Mouse (Mus musculus): ENCODE measurements around the gene Atp5j. TPM values are rescaled to one million over a fixed set of nuclear protein-coding genes. Genes with fewer than 3 reads are reported as not detected.

Gene Atp5j
- 749 and 863 TPM in 2 replicates for polyA plus RNA-seq (2014; fragmentation: Nextera tagmentation; extraction: Ambion mirVana)

DNA sequence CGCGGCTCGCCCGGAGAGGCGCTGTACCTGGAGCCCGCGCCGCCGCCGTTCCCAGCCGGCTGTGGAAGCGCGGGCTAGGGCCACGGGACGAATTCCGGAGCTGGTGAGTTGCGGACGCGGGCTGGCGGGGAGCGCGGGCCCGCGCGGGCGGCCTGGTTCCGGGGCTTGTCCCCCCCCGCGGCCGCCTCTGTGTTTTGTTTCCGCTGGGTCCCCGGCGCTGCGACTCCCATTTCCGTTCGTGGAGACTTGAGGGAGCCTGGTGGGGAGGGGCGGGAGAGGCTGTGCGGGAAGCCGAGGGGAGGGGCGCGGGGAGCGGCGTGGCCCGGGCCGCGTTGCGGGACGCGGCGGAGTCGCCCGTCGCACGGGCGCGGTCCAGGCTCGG is at the start of gene Atp5j:
TSS of gene Atp5j (minus strand) at position 185 of the 382 bp plus-strand sequence.
- Histone ChIP-seq H3K27me3 (ENCODE audit: control insufficient read depth, insufficient read depth, low read length) (no peaks in the 10 kb centered on the region), H3K4me2 (ENCODE audit: low read depth, low read length) (peak within 1 kb of the TSS; percentile 53), H3K4me1 (ENCODE audit: control insufficient read depth, insufficient read depth, low read length) (peaks cover 12% of the 10 kb centered on the region; the same call in 1 of the 2 replicates), H3K4me3 (ENCODE audit: low read depth, low read length) (peak within 1 kb of the TSS; percentile 86), H3K9me3 (ENCODE audit: control insufficient read depth, low read length) (no peaks in the 10 kb centered on the region), H3K9ac (replicated peaks; ENCODE audit: low read depth, low read length) (peak within 1 kb of the TSS; percentile 83), H3K27ac (ENCODE audit: low read depth, low read length) (peak within 1 kb of the TSS; percentile 91), H3K36me3 (ENCODE audit: control insufficient read depth, insufficient read depth, low read length) (peaks cover 14% of the 10 kb centered on the region)
- ATAC-seq (ENCODE audit: low read depth): peak; percentile 77
- WGBS: under 1% methylated on average over 51 of the region's 57 CpGs

- H3K27me3 ChIP-seq (ENCODE audit: control insufficient read depth, insufficient read depth, low read length): no peaks in the 10 kb centered on the region
- 86% methylated on average over 8 of the region's 8 CpGs for WGBS
- ATAC-seq (ENCODE audit: low read depth): no peak
These were observed 49.1 kb upstream of the Atp5j start for GRCm38 (mm10) chr16:84884572-84884971.

DNA sequence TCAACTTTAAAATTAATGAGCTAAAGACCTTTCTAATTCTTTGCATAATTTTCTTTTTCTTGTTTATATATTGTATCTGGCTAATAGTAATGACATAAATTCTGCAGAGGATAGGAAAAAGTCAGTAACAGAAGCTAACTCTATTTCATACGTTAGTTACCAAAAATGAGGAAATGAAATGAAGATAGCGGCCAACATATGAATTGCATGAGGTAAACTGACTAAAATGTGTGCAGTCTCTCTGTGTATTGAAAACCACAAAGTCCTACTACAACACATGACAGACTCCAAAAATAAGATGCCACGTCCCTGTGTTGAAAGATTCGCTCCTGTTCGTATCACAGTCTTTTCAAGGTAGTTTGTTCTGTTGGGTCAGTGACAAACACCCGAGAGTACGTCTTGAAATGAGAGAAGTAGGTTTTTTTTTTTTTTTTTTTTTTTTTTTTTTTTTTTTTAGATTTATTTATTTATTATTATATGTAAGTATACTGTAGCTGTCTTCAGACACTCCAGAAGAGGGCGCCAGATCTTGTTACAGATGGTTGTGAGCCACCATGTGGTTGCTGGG is 46.4 kb upstream of the Atp5j start:
- Histone ChIP-seq H3K9me3 (ENCODE audit: control insufficient read depth, low read length) (no peaks in the 10 kb centered on the region), H3K27me3 (ENCODE audit: control insufficient read depth, insufficient read depth, low read length) (no peaks in the 10 kb centered on the region), H3K4me3 (ENCODE audit: low read depth, low read length) (no peak overlapping the region), H3K36me3 (ENCODE audit: control insufficient read depth, insufficient read depth, low read length) (no peaks in the 10 kb centered on the region), H3K4me2 (ENCODE audit: low read depth, low read length) (no peak overlapping the region), H3K27ac (ENCODE audit: low read depth, low read length) (no peak overlapping the region), H3K9ac (replicated peaks; ENCODE audit: low read depth, low read length) (no peak overlapping the region), H3K4me1 (ENCODE audit: control insufficient read depth, insufficient read depth, low read length) (no peaks in the 10 kb centered on the region)
- 92% methylated on average over 8 of the region's 8 CpGs for WGBS
- no peak for ATAC-seq (ENCODE audit: low read depth)

More at GRCm38 (mm10) chr16:84884572-84884971, 49.1 kb upstream of the Atp5j start:
- Histone ChIP-seq H3K9me3 (ENCODE audit: control insufficient read depth, low read length) (no peaks in the 10 kb centered on the region), H3K36me3 (ENCODE audit: control insufficient read depth, insufficient read depth, low read length) (no peaks in the 10 kb centered on the region), H3K27ac (ENCODE audit: low read depth, low read length) (no peak overlapping the region), H3K9ac (replicated peaks; ENCODE audit: low read depth, low read length) (no peak overlapping the region), H3K4me3 (ENCODE audit: low read depth, low read length) (no peak overlapping the region), H3K4me2 (ENCODE audit: low read depth, low read length) (no peak overlapping the region), H3K4me1 (ENCODE audit: control insufficient read depth, insufficient read depth, low read length) (no peaks in the 10 kb centered on the region)

DNA sequence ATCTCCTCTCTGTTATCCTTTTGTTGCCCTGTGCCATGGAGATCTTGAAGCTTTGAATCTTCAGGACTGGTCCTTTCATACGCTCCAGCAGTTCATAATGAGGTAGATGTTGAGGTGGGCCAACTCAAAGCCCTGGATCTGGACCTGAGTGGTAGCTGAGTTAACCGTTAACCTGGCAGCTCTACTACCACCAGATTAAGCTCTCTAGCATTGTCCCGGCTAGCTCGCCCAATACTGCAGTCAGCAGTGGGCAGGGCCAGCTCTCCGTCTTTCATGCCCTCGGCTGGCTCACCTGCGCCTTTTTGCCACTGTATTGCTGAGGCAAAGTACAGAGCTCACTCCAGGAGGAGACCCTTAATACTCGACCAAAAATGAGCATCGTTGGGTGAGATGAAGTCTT is 45.7 kb upstream of the Atp5j start:
- H3K9me3 ChIP-seq (ENCODE audit: control insufficient read depth, low read length): no peaks in the 10 kb centered on the region
- H3K4me3 ChIP-seq (ENCODE audit: low read depth, low read length): no peak overlapping the region
- H3K27me3 ChIP-seq (ENCODE audit: control insufficient read depth, insufficient read depth, low read length): no peaks in the 10 kb centered on the region
- H3K4me2 ChIP-seq (ENCODE audit: low read depth, low read length): no peak overlapping the region
- H3K27ac ChIP-seq (ENCODE audit: low read depth, low read length): no peak overlapping the region
- H3K9ac ChIP-seq (replicated peaks; ENCODE audit: low read depth, low read length): no peak overlapping the region
- ATAC-seq (ENCODE audit: low read depth): no peak
- 0 out of 2 replicates have a peak, but pooled peaks cover 2% of the 10 kb centered on the region for H3K4me1 ChIP-seq (ENCODE audit: control insufficient read depth, insufficient read depth, low read length)
- 90% methylated on average over 9 of the region's 9 CpGs for WGBS
- H3K36me3 ChIP-seq (ENCODE audit: control insufficient read depth, insufficient read depth, low read length): no peaks in the 10 kb centered on the region

GRCm38 (mm10) chr16:84879146-84879545 is 43.7 kb upstream of the Atp5j start:
- Histone ChIP-seq H3K9ac (replicated peaks; ENCODE audit: low read depth, low read length) (no peak overlapping the region), H3K27me3 (ENCODE audit: control insufficient read depth, insufficient read depth, low read length) (no peaks in the 10 kb centered on the region), H3K4me3 (ENCODE audit: low read depth, low read length) (no peak overlapping the region)

DNA sequence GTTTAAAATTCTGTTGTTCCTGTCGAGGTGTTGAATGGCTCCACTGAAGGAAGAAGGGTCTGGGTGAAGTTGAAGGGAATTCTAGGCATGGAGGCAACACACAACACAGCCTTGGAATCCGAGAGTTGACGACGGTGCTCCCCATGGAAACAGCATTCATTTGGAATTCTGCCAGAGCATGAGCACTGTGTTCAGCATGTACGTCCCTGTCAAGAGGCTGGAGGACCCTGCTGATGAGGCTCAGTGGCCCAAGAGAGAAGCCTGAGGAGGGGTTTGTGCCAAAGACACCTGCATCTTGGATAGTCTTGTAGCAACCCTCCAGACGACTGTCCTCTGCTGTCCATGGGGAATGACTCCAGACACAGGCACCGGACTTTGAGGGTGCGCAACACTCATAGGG is 40.7 kb upstream of the Atp5j start:
- WGBS: 44% methylated on average over 8 of the region's 8 CpGs
- Histone ChIP-seq H3K27me3 (ENCODE audit: control insufficient read depth, insufficient read depth, low read length) (no peaks in the 10 kb centered on the region), H3K9me3 (ENCODE audit: control insufficient read depth, low read length) (no peaks in the 10 kb centered on the region), H3K4me2 (ENCODE audit: low read depth, low read length) (no peak overlapping the region), H3K4me1 (ENCODE audit: control insufficient read depth, insufficient read depth, low read length) (0 out of 2 replicates have a peak, but pooled peaks cover 7% of the 10 kb centered on the region), H3K36me3 (ENCODE audit: control insufficient read depth, insufficient read depth, low read length) (no peaks in the 10 kb centered on the region), H3K27ac (ENCODE audit: low read depth, low read length) (no peak overlapping the region), H3K4me3 (ENCODE audit: low read depth, low read length) (no peak overlapping the region), H3K9ac (replicated peaks; ENCODE audit: low read depth, low read length) (no peak overlapping the region)
- ATAC-seq (ENCODE audit: low read depth): no peak

More at GRCm38 (mm10) chr16:84879146-84879545, 43.7 kb upstream of the Atp5j start:
- H3K27ac ChIP-seq (ENCODE audit: low read depth, low read length): no peak overlapping the region
- H3K9me3 ChIP-seq (ENCODE audit: control insufficient read depth, low read length): no peaks in the 10 kb centered on the region
- no peak overlapping the region for H3K4me2 ChIP-seq (ENCODE audit: low read depth, low read length)
- WGBS: 26% methylated on average over 5 of the region's 5 CpGs
- H3K4me1 ChIP-seq (ENCODE audit: control insufficient read depth, insufficient read depth, low read length): 0 out of 2 replicates have a peak, but pooled peaks cover 7% of the 10 kb centered on the region
- no peak for ATAC-seq (ENCODE audit: low read depth)
- H3K36me3 ChIP-seq (ENCODE audit: control insufficient read depth, insufficient read depth, low read length): no peaks in the 10 kb centered on the region

DNA sequence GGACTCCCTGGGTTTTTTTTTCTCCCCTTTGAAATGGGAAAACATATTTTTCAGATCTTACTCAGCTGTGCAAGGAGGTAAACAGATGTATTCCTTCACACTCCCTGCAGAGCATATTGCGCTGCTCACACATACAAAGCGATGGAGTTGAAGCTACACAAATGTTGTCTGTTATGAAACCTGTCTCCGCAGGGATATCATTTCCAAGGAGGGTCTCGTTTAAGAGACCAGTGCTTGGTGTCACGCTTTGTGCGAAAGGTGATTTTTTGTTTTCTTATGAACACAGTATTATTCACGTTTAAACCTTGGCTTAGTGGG is 40.3 kb upstream of the Atp5j start:
- WGBS: 86% methylated on average over 7 of the region's 7 CpGs

GRCm38 (mm10) chr16:84875012-84875717 is 39.7 kb upstream of the Atp5j start:
- no peak for ATAC-seq (ENCODE audit: low read depth)
- Histone ChIP-seq H3K27ac (ENCODE audit: low read depth, low read length) (no peak overlapping the region), H3K4me3 (ENCODE audit: low read depth, low read length) (no peak overlapping the region), H3K27me3 (ENCODE audit: control insufficient read depth, insufficient read depth, low read length) (no peaks in the 10 kb centered on the region), H3K4me1 (ENCODE audit: control insufficient read depth, insufficient read depth, low read length) (0 out of 2 replicates have a peak, but pooled peaks cover 7% of the 10 kb centered on the region), H3K9ac (replicated peaks; ENCODE audit: low read depth, low read length) (no peak overlapping the region), H3K36me3 (ENCODE audit: control insufficient read depth, insufficient read depth, low read length) (no peaks in the 10 kb centered on the region), H3K9me3 (ENCODE audit: control insufficient read depth, low read length) (no peaks in the 10 kb centered on the region), H3K4me2 (ENCODE audit: low read depth, low read length) (no peak overlapping the region)
- 82% methylated on average over 24 of the region's 24 CpGs for WGBS

More for the DNA sequence above, 40.3 kb upstream of the Atp5j start:
- no peak overlapping the region for H3K9ac ChIP-seq (replicated peaks; ENCODE audit: low read depth, low read length)
- H3K4me2 ChIP-seq (ENCODE audit: low read depth, low read length): no peak overlapping the region
- H3K36me3 ChIP-seq (ENCODE audit: control insufficient read depth, insufficient read depth, low read length): no peaks in the 10 kb centered on the region
- no peak for ATAC-seq (ENCODE audit: low read depth)
- 0 out of 2 replicates have a peak, but pooled peaks cover 7% of the 10 kb centered on the region for H3K4me1 ChIP-seq (ENCODE audit: control insufficient read depth, insufficient read depth, low read length)
- no peaks in the 10 kb centered on the region for H3K9me3 ChIP-seq (ENCODE audit: control insufficient read depth, low read length)
- H3K4me3 ChIP-seq (ENCODE audit: low read depth, low read length): no peak overlapping the region
- no peak overlapping the region for H3K27ac ChIP-seq (ENCODE audit: low read depth, low read length)
- no peaks in the 10 kb centered on the region for H3K27me3 ChIP-seq (ENCODE audit: control insufficient read depth, insufficient read depth, low read length)

DNA sequence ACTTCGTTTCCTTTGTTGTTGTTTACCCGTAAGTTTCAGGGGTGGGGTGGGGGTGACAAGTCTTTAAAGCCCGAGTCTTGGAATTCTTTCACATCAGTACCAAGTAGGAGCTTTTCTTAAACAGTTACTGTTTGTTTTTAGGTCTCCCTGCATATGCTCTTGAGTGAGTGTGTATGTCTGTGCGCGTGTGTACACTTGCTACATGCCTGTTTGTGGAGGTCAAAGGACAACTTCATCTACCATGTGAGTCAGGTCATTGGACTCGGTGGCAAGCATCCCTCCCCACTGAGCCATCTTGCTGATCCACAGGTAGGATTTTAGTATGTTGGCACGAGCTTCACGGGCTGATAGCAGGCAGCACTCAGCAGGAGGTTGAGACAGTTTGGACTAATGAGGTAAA is 38.4 kb upstream of the Atp5j start:
- 83% methylated on average over 8 of the region's 8 CpGs for WGBS
- Histone ChIP-seq H3K4me2 (ENCODE audit: low read depth, low read length) (no peak overlapping the region), H3K27me3 (ENCODE audit: control insufficient read depth, insufficient read depth, low read length) (no peaks in the 10 kb centered on the region), H3K9me3 (ENCODE audit: control insufficient read depth, low read length) (no peaks in the 10 kb centered on the region), H3K27ac (ENCODE audit: low read depth, low read length) (no peak overlapping the region), H3K4me3 (ENCODE audit: low read depth, low read length) (no peak overlapping the region), H3K36me3 (ENCODE audit: control insufficient read depth, insufficient read depth, low read length) (no peaks in the 10 kb centered on the region), H3K4me1 (ENCODE audit: control insufficient read depth, insufficient read depth, low read length) (0 out of 2 replicates have a peak, but pooled peaks cover 7% of the 10 kb centered on the region), H3K9ac (replicated peaks; ENCODE audit: low read depth, low read length) (no peak overlapping the region)
- ATAC-seq (ENCODE audit: low read depth): no peak
